Mouse (Mus musculus): ENCODE results near the gene Lysmd3. TPM values are rescaled to one million over a fixed set of nuclear protein-coding genes. Genes with fewer than 3 reads are reported as not detected.
"Not testable (repeated sequence)": the region's sequence is repeated elsewhere in the genome, so short reads cannot be mapped to it uniquely, and the experiment has no call there.

Lysmd3 gene
- 34.7 and 36.7 TPM in 2 replicates for polyA plus RNA-seq (2014; fragmentation: Nextera tagmentation; extraction: Ambion mirVana)

- WGBS, result 1% methylated on average over 52 of the region's 73 CpGs
- no peaks in the 10 kb centered on the region for H3K27me3 ChIP-seq (replicated peaks; ENCODE audit: control insufficient read depth, insufficient read depth, low read length)
- peak within 1 kb of the TSS; percentile 78 for H3K4me2 ChIP-seq (ENCODE audit: low read depth, low read length)
- H3K36me3 ChIP-seq (ENCODE audit: control insufficient read depth, insufficient read depth, low read length), result no peaks in the 10 kb centered on the region
- no peaks in the 10 kb centered on the region for H3K9me3 ChIP-seq (ENCODE audit: control insufficient read depth, low read length)
- H3K9ac ChIP-seq (ENCODE audit: low read depth, low read length), result peak within 1 kb of the TSS; percentile 92
- ATAC-seq (ENCODE audit: low read depth) (peak; percentile 99), DNase-seq (ENCODE audit: low spot score) (peak; percentile 95)
- peaks cover 17% of the 10 kb centered on the region for H3K4me1 ChIP-seq (ENCODE audit: control insufficient read depth, insufficient read depth, low read length)
- peak within 1 kb of the TSS; percentile 87 for H3K4me3 ChIP-seq (ENCODE audit: low read depth, low read length)
- peak within 1 kb of the TSS; percentile 90 for H3K27ac ChIP-seq (replicated peaks; ENCODE audit: low read depth, low read length)
Observed at GRCm38 (mm10) chr13:81657351-81658052, at the start of gene Lysmd3. Lysmd3 (plus strand) TSS chr13:81657663.

- ATAC-seq (ENCODE audit: low read depth) (no peak), DNase-seq (ENCODE audit: low spot score) (no peak)
- Histone ChIP-seq H3K9me3 (ENCODE audit: control insufficient read depth, low read length) (0 out of 2 replicates have a peak, but pooled peaks cover 3% of the 10 kb centered on the region), H3K4me1 (ENCODE audit: control insufficient read depth, insufficient read depth, low read length) (no peaks in the 10 kb centered on the region), H3K27me3 (replicated peaks; ENCODE audit: control insufficient read depth, insufficient read depth, low read length) (no peaks in the 10 kb centered on the region), H3K36me3 (ENCODE audit: control insufficient read depth, insufficient read depth, low read length) (no peaks in the 10 kb centered on the region), H3K9ac (ENCODE audit: low read depth, low read length) (no peak overlapping the region), H3K4me3 (ENCODE audit: low read depth, low read length) (no peak overlapping the region), H3K27ac (replicated peaks; ENCODE audit: low read depth, low read length) (no peak overlapping the region), H3K4me2 (ENCODE audit: low read depth, low read length) (no peak overlapping the region)
- WGBS, result 75% methylated on average over 4 of the region's 4 CpGs
Observed at GRCm38 (mm10) chr13:81610349-81610748, 47.1 kb upstream of the Lysmd3 start.

GRCm38 (mm10) chr13:81627861-81628260 lies 29.6 kb upstream of the Lysmd3 start:
- not testable (repeated sequence) for ATAC-seq (ENCODE audit: low read depth); H3K27ac ChIP-seq (replicated peaks; ENCODE audit: low read depth, low read length); H3K4me2 ChIP-seq (ENCODE audit: low read depth, low read length); H3K9ac ChIP-seq (ENCODE audit: low read depth, low read length); H3K4me3 ChIP-seq (ENCODE audit: low read depth, low read length); DNase-seq (ENCODE audit: low spot score); H3K9me3 ChIP-seq (ENCODE audit: control insufficient read depth, low read length); H3K4me1 ChIP-seq (ENCODE audit: control insufficient read depth, insufficient read depth, low read length); H3K36me3 ChIP-seq (ENCODE audit: control insufficient read depth, insufficient read depth, low read length)
- 75% methylated on average over 1 of the region's 1 CpGs for WGBS
- peaks cover 13% of the 10 kb centered on the region for H3K27me3 ChIP-seq (replicated peaks; ENCODE audit: control insufficient read depth, insufficient read depth, low read length)

- WGBS, result 51% methylated on average over 2 of the region's 2 CpGs
- no peak overlapping the region for H3K9ac ChIP-seq (ENCODE audit: low read depth, low read length)
Observed at GRCm38 (mm10) chr13:81628631-81629190, 28.8 kb upstream of the Lysmd3 start.

GRCm38 (mm10) chr13:81629395-81629794 lies 28.1 kb upstream of the Lysmd3 start:
- no peak overlapping the region for H3K4me2 ChIP-seq (ENCODE audit: low read depth, low read length)
- no peak overlapping the region for H3K9ac ChIP-seq (ENCODE audit: low read depth, low read length)
- H3K36me3 ChIP-seq (ENCODE audit: control insufficient read depth, insufficient read depth, low read length), result no peaks in the 10 kb centered on the region
- no peak overlapping the region for H3K4me3 ChIP-seq (ENCODE audit: low read depth, low read length)
- peak; percentile 48; the same call in 1 of the 2 replicates for ATAC-seq (ENCODE audit: low read depth)
- no peak overlapping the region for H3K27ac ChIP-seq (replicated peaks; ENCODE audit: low read depth, low read length)
- H3K9me3 ChIP-seq (ENCODE audit: control insufficient read depth, low read length), result no peaks in the 10 kb centered on the region
- peak; percentile 70 for DNase-seq (ENCODE audit: low spot score)
- peaks cover 24% of the 10 kb centered on the region for H3K27me3 ChIP-seq (replicated peaks; ENCODE audit: control insufficient read depth, insufficient read depth, low read length)
- WGBS, result 39% methylated on average over 3 of the region's 3 CpGs
- H3K4me1 ChIP-seq (ENCODE audit: control insufficient read depth, insufficient read depth, low read length), result no peaks in the 10 kb centered on the region; the same call in 1 of the 2 replicates

More at GRCm38 (mm10) chr13:81628631-81629190, 28.8 kb upstream of the Lysmd3 start:
- H3K27ac ChIP-seq (replicated peaks; ENCODE audit: low read depth, low read length), result no peak overlapping the region
- no peaks in the 10 kb centered on the region for H3K36me3 ChIP-seq (ENCODE audit: control insufficient read depth, insufficient read depth, low read length)
- no peaks in the 10 kb centered on the region; the same call in 1 of the 2 replicates for H3K4me1 ChIP-seq (ENCODE audit: control insufficient read depth, insufficient read depth, low read length)
- H3K27me3 ChIP-seq (replicated peaks; ENCODE audit: control insufficient read depth, insufficient read depth, low read length), result peaks cover 21% of the 10 kb centered on the region
- no peak overlapping the region for H3K4me3 ChIP-seq (ENCODE audit: low read depth, low read length)
- no peak for ATAC-seq (ENCODE audit: low read depth)
- no peaks in the 10 kb centered on the region for H3K9me3 ChIP-seq (ENCODE audit: control insufficient read depth, low read length)
- H3K4me2 ChIP-seq (ENCODE audit: low read depth, low read length), result no peak overlapping the region
- no peak for DNase-seq (ENCODE audit: low spot score)

- Histone ChIP-seq H3K4me1 (ENCODE audit: control insufficient read depth, insufficient read depth, low read length) (no peaks in the 10 kb centered on the region; the same call in 1 of the 2 replicates), H3K4me3 (ENCODE audit: low read depth, low read length) (no peak overlapping the region), H3K9ac (ENCODE audit: low read depth, low read length) (no peak overlapping the region), H3K27me3 (replicated peaks; ENCODE audit: control insufficient read depth, insufficient read depth, low read length) (peaks cover 24% of the 10 kb centered on the region), H3K4me2 (ENCODE audit: low read depth, low read length) (peak overlapping the region; percentile 7; the same call in 1 of the 2 replicates), H3K27ac (replicated peaks; ENCODE audit: low read depth, low read length) (no peak overlapping the region), H3K9me3 (ENCODE audit: control insufficient read depth, low read length) (no peaks in the 10 kb centered on the region), H3K36me3 (ENCODE audit: control insufficient read depth, insufficient read depth, low read length) (no peaks in the 10 kb centered on the region)
- no peak for ATAC-seq (ENCODE audit: low read depth)
- 33% methylated on average over 5 of the region's 5 CpGs for WGBS
- no peak for DNase-seq (ENCODE audit: low spot score)
Observed at GRCm38 (mm10) chr13:81630566-81630965, 26.9 kb upstream of the Lysmd3 start.

- under 1% methylated on average over 38 of the region's 42 CpGs for WGBS
- peak within 1 kb of the TSS; percentile 54; the same call in 1 of the 2 replicates for H3K9ac ChIP-seq (ENCODE audit: low read depth, low read length)
- no peaks in the 10 kb centered on the region; the same call in 1 of the 2 replicates for H3K4me1 ChIP-seq (ENCODE audit: control insufficient read depth, insufficient read depth, low read length)
- no peak within 1 kb of the TSS for H3K27ac ChIP-seq (replicated peaks; ENCODE audit: low read depth, low read length)
- ATAC-seq (ENCODE audit: low read depth) (peak; percentile 98), DNase-seq (ENCODE audit: low spot score) (peak; percentile 89)
- H3K4me2 ChIP-seq (ENCODE audit: low read depth, low read length), result peak within 1 kb of the TSS; percentile 74
- H3K36me3 ChIP-seq (ENCODE audit: control insufficient read depth, insufficient read depth, low read length), result no peaks in the 10 kb centered on the region
- no peaks in the 10 kb centered on the region for H3K9me3 ChIP-seq (ENCODE audit: control insufficient read depth, low read length)
- peak within 1 kb of the TSS; percentile 43 for H3K4me3 ChIP-seq (ENCODE audit: low read depth, low read length)
- H3K27me3 ChIP-seq (replicated peaks; ENCODE audit: control insufficient read depth, insufficient read depth, low read length), result peaks cover 24% of the 10 kb centered on the region
Observed at GRCm38 (mm10) chr13:81632720-81633415, 24.6 kb upstream of the Lysmd3 start, which contains the start of gene Adgrv1. Adgrv1 (minus strand) TSS chr13:81633154.

GRCm38 (mm10) chr13:81639624-81640023 lies 17.8 kb upstream of the Lysmd3 start:
- H3K9ac ChIP-seq (ENCODE audit: low read depth, low read length), result no peak overlapping the region
- H3K4me1 ChIP-seq (ENCODE audit: control insufficient read depth, insufficient read depth, low read length), result peaks cover 3% of the 10 kb centered on the region; the same call in 1 of the 2 replicates
- ATAC-seq (ENCODE audit: low read depth), result no peak
- no peaks in the 10 kb centered on the region for H3K9me3 ChIP-seq (ENCODE audit: control insufficient read depth, low read length)
- DNase-seq (ENCODE audit: low spot score), result no peak
- no peaks in the 10 kb centered on the region for H3K27me3 ChIP-seq (replicated peaks; ENCODE audit: control insufficient read depth, insufficient read depth, low read length)
- no peak overlapping the region for H3K4me2 ChIP-seq (ENCODE audit: low read depth, low read length)
- no peak overlapping the region for H3K4me3 ChIP-seq (ENCODE audit: low read depth, low read length)
- 29% methylated on average over 4 of the region's 4 CpGs for WGBS
- no peak overlapping the region for H3K27ac ChIP-seq (replicated peaks; ENCODE audit: low read depth, low read length)
- no peaks in the 10 kb centered on the region for H3K36me3 ChIP-seq (ENCODE audit: control insufficient read depth, insufficient read depth, low read length)

All from embryonic facial prominence, embryonic 14.5 days (tissue).